Mouse (Mus musculus): ENCODE measurements around the gene Anxa5. TPM values are rescaled to one million over a fixed set of nuclear protein-coding genes. Genes with fewer than 3 reads are reported as not detected.

Anxa5 gene
- total RNA-seq, 1 experiment = 131 TPM

DNA sequence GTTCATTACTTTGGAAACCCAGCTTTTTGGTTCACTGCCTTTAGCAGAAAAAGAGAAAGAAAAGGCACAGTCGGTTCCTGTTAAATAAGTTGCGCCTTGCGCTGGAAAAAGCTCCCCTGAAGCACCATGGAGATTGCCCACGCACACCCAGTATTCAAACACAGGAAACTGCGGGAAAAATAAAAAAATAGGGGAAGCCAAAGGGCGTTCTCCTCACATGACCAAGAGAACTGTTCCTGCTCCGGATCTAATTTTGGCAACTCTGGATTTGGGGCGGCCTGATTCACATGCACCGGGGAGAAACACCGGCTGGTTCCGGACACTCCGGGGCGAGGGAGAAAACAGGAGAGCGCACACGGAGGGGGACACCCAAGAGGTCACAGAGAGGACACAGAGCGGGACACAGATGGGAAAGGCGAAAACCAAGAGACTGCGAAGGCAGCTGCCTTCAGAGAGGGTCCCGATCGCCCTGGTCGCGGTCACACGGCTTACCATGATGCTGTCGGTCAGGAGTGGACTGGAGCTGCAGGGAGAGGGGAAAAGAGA is 683 bp downstream of the Anxa5 start:
- peak overlapping the region; percentile 21; the same call in 1 of the 2 replicates for H3K9ac ChIP-seq (ENCODE audit: insufficient read depth, low read depth, low read length, poor library complexity, severe bottlenecking)
- in situ Hi-C loops (cut with MboI; ENCODE audit: low sequenced_read_pairs in 2 of 2, unreplicated experiment in 2 of 2) = no loop called here
- peak overlapping the region; percentile 69 to 72 for H3K4me3 ChIP-seq (ENCODE audit: insufficient read depth in 1 of 2, low read depth in 1 of 2, low read length in 2 of 2, poor library complexity in 1 of 2, severe bottlenecking in 1 of 2)
- no peak for TF ChIP-seq ZNF384 (IDR thresholded peaks at IDR 0.05; ENCODE audit: low read depth, low read length)
- TF ChIP-seq MAFK (IDR thresholded peaks at IDR 0.05; ENCODE audit: insufficient read depth, low read depth, low read length) = no peak
- no peak for TF ChIP-seq HCFC1 (IDR thresholded peaks at IDR 0.05; ENCODE audit: borderline replicate concordance, insufficient read depth, low read length)
- TF ChIP-seq CHD2 (IDR thresholded peaks at IDR 0.05; ENCODE audit: low read depth, low read length) = no peak
- TF ChIP-seq ZC3H11A (IDR thresholded peaks at IDR 0.05; ENCODE audit: borderline replicate concordance, low read depth, low read length) = no peak
- DNase-seq (ENCODE audit: low read depth, low spot score) = no peak
- H3K4me1 ChIP-seq (ENCODE audit: control insufficient read depth in 2 of 2, insufficient read depth in 2 of 2, low read length in 2 of 2, poor library complexity in 1 of 2) = peaks cover 0 to 6% of the 10 kb centered on the region in 2 experiments; a peak in 2 of 4 replicates
- no peaks in the 10 kb centered on the region for H3K36me3 ChIP-seq (ENCODE audit: control insufficient read depth, insufficient read depth, low read length, poor library complexity, severe bottlenecking)
- H3K9me3 ChIP-seq (ENCODE audit: control insufficient read depth, insufficient read depth, low read depth, low read length) = no peaks in the 10 kb centered on the region
- H3K27ac ChIP-seq (ENCODE audit: insufficient read depth, low read depth, low read length, poor library complexity, severe bottlenecking) = no peak overlapping the region

GRCm38 (mm10) chr3:36474421-36474820 is 1.3 kb downstream of the Anxa5 start:
- no peak overlapping the region for H3K9ac ChIP-seq (ENCODE audit: insufficient read depth, low read depth, low read length, poor library complexity, severe bottlenecking)
- in situ Hi-C loops (cut with MboI; ENCODE audit: low sequenced_read_pairs in 2 of 2, unreplicated experiment in 2 of 2) = no loop called here

DNA sequence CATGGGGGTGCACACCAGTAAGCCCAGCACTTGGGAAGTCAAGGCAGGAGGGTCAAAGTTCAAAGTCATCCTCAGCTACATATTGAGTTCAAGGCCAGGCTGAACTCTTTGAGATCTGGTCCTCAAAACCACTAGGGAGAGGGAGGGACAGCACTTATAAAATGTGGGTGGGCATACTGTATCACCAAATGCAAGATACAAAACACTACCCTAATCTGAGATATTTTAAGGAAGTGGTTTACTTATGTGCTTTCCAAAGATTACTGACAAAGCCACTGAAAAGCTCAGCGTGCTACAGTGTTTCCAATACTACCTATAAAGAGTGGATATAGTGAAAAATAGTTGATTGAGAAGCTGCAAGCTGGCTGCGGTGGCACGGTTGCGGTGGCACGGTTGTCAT is 2.5 kb downstream of the Anxa5 start:
- DNase-seq (ENCODE audit: low read depth, low spot score) = no peak
- no peaks in the 10 kb centered on the region for H3K9me3 ChIP-seq (ENCODE audit: control insufficient read depth, insufficient read depth, low read depth, low read length)
- no peak overlapping the region for H3K4me3 ChIP-seq (ENCODE audit: insufficient read depth in 1 of 2, low read depth in 1 of 2, low read length in 2 of 2, poor library complexity in 1 of 2, severe bottlenecking in 1 of 2)
- TF ChIP-seq ZC3H11A (IDR thresholded peaks at IDR 0.05; ENCODE audit: borderline replicate concordance, low read depth, low read length) (no peak), ZNF384 (IDR thresholded peaks at IDR 0.05; ENCODE audit: low read depth, low read length) (no peak), CHD2 (IDR thresholded peaks at IDR 0.05; ENCODE audit: low read depth, low read length) (no peak), MAFK (IDR thresholded peaks at IDR 0.05; ENCODE audit: insufficient read depth, low read depth, low read length) (no peak), HCFC1 (IDR thresholded peaks at IDR 0.05; ENCODE audit: borderline replicate concordance, insufficient read depth, low read length) (no peak)
- in situ Hi-C loops (cut with MboI; ENCODE audit: low sequenced_read_pairs in 2 of 2, unreplicated experiment in 2 of 2) = no loop called here
- H3K27ac ChIP-seq (ENCODE audit: insufficient read depth, low read depth, low read length, poor library complexity, severe bottlenecking) = no peak overlapping the region
- H3K9ac ChIP-seq (ENCODE audit: insufficient read depth, low read depth, low read length, poor library complexity, severe bottlenecking) = no peak overlapping the region
- H3K36me3 ChIP-seq (ENCODE audit: control insufficient read depth, insufficient read depth, low read length, poor library complexity, severe bottlenecking) = no peaks in the 10 kb centered on the region
- peaks cover 0 to 6% of the 10 kb centered on the region in 2 experiments; a peak in 2 of 4 replicates for H3K4me1 ChIP-seq (ENCODE audit: control insufficient read depth in 2 of 2, insufficient read depth in 2 of 2, low read length in 2 of 2, poor library complexity in 1 of 2)

More at GRCm38 (mm10) chr3:36474421-36474820, 1.3 kb downstream of the Anxa5 start:
- TF ChIP-seq HCFC1 (IDR thresholded peaks at IDR 0.05; ENCODE audit: borderline replicate concordance, insufficient read depth, low read length) = no peak
- no peak for TF ChIP-seq CHD2 (IDR thresholded peaks at IDR 0.05; ENCODE audit: low read depth, low read length)
- no peak for TF ChIP-seq ZNF384 (IDR thresholded peaks at IDR 0.05; ENCODE audit: low read depth, low read length)
- TF ChIP-seq ZC3H11A (IDR thresholded peaks at IDR 0.05; ENCODE audit: borderline replicate concordance, low read depth, low read length) = no peak
- no peak for TF ChIP-seq MAFK (IDR thresholded peaks at IDR 0.05; ENCODE audit: insufficient read depth, low read depth, low read length)
- Histone ChIP-seq H3K4me3 (ENCODE audit: insufficient read depth in 1 of 2, low read depth in 1 of 2, low read length in 2 of 2, poor library complexity in 1 of 2, severe bottlenecking in 1 of 2) (no peak overlapping the region), H3K4me1 (ENCODE audit: control insufficient read depth in 2 of 2, insufficient read depth in 2 of 2, low read length in 2 of 2, poor library complexity in 1 of 2) (peaks cover 0 to 6% of the 10 kb centered on the region in 2 experiments; a peak in 2 of 4 replicates), H3K36me3 (ENCODE audit: control insufficient read depth, insufficient read depth, low read length, poor library complexity, severe bottlenecking) (no peaks in the 10 kb centered on the region), H3K27ac (ENCODE audit: insufficient read depth, low read depth, low read length, poor library complexity, severe bottlenecking) (no peak overlapping the region), H3K9me3 (ENCODE audit: control insufficient read depth, insufficient read depth, low read depth, low read length) (no peaks in the 10 kb centered on the region)
- DNase-seq (ENCODE audit: low read depth, low spot score) = no peak

DNA sequence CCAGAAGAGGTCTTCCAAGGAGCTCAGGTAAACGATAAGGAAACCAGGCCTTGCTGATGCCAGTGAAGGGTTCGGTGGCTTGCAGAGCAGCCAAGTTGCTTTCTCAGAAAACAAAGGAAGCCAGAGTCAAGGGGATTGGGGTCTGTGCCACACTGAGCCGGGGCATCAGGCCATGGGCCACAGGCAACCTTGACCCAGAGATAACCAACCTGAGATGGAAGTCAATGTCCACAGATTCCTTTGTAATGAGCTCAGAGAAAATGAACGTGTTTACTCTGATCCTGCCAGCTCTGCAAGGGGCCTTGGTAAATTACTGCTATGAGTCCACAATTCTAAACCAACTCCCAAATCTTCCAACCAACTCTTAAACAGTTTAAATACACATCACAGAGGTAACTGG is 3.8 kb downstream of the Anxa5 start:
- no peaks in the 10 kb centered on the region for H3K9me3 ChIP-seq (ENCODE audit: control insufficient read depth, insufficient read depth, low read depth, low read length)
- peaks cover 0 to 6% of the 10 kb centered on the region in 2 experiments; a peak in 2 of 4 replicates for H3K4me1 ChIP-seq (ENCODE audit: control insufficient read depth in 2 of 2, insufficient read depth in 2 of 2, low read length in 2 of 2, poor library complexity in 1 of 2)
- H3K4me3 ChIP-seq (ENCODE audit: insufficient read depth in 1 of 2, low read depth in 1 of 2, low read length in 2 of 2, poor library complexity in 1 of 2, severe bottlenecking in 1 of 2) = no peak overlapping the region
- H3K36me3 ChIP-seq (ENCODE audit: control insufficient read depth, insufficient read depth, low read length, poor library complexity, severe bottlenecking) = no peaks in the 10 kb centered on the region
- TF ChIP-seq ZNF384 (IDR thresholded peaks at IDR 0.05; ENCODE audit: low read depth, low read length) (no peak), HCFC1 (IDR thresholded peaks at IDR 0.05; ENCODE audit: borderline replicate concordance, insufficient read depth, low read length) (no peak)
- H3K9ac ChIP-seq (ENCODE audit: insufficient read depth, low read depth, low read length, poor library complexity, severe bottlenecking) = no peak overlapping the region
- DNase-seq (ENCODE audit: low read depth, low spot score) = no peak
- no peak overlapping the region for H3K27ac ChIP-seq (ENCODE audit: insufficient read depth, low read depth, low read length, poor library complexity, severe bottlenecking)
- in situ Hi-C loops (cut with MboI; ENCODE audit: low sequenced_read_pairs in 2 of 2, unreplicated experiment in 2 of 2) = no loop called here

DNA sequence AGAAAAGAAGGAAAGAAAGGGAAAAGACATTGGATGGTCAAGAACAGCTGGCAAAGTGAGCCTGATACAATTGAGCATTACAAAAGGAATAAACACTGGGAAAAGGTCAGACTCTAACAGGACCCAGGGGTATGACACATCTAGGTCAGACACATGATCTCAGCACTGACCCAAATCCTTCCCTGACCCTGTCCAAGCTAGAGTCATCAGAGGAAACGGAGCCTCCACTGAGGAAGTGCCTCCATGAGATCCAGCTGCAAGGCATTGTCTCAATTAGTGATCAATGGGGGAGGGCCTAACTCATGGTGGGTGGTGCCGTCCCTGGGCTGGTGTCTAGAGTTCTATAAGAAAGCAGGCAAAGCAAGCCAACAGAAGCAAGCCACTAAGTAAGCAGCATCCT is 6.8 kb downstream of the Anxa5 start:
- no peak overlapping the region for H3K9ac ChIP-seq (ENCODE audit: insufficient read depth, low read depth, low read length, poor library complexity, severe bottlenecking)
- TF ChIP-seq CHD2 (IDR thresholded peaks at IDR 0.05; ENCODE audit: low read depth, low read length) = no peak
- TF ChIP-seq ZNF384 (IDR thresholded peaks at IDR 0.05; ENCODE audit: low read depth, low read length) = no peak
- TF ChIP-seq ZC3H11A (IDR thresholded peaks at IDR 0.05; ENCODE audit: borderline replicate concordance, low read depth, low read length) = no peak
- TF ChIP-seq MAFK (IDR thresholded peaks at IDR 0.05; ENCODE audit: insufficient read depth, low read depth, low read length) = no peak
- no peak for TF ChIP-seq HCFC1 (IDR thresholded peaks at IDR 0.05; ENCODE audit: borderline replicate concordance, insufficient read depth, low read length)
- H3K36me3 ChIP-seq (ENCODE audit: control insufficient read depth, insufficient read depth, low read length, poor library complexity, severe bottlenecking) = no peaks in the 10 kb centered on the region
- in situ Hi-C loops (cut with MboI; ENCODE audit: low sequenced_read_pairs in 2 of 2, unreplicated experiment in 2 of 2) = no loop called here
- DNase-seq (ENCODE audit: low read depth, low spot score) = no peak
- H3K27ac ChIP-seq (ENCODE audit: insufficient read depth, low read depth, low read length, poor library complexity, severe bottlenecking) = no peak overlapping the region
- H3K4me1 ChIP-seq (ENCODE audit: control insufficient read depth in 2 of 2, insufficient read depth in 2 of 2, low read length in 2 of 2, poor library complexity in 1 of 2) = peaks cover 2 to 4% of the 10 kb centered on the region in 2 experiments; a peak in 2 of 4 replicates
- H3K9me3 ChIP-seq (ENCODE audit: control insufficient read depth, insufficient read depth, low read depth, low read length) = no peaks in the 10 kb centered on the region
- no peak overlapping the region for H3K4me3 ChIP-seq (ENCODE audit: insufficient read depth in 1 of 2, low read depth in 1 of 2, low read length in 2 of 2, poor library complexity in 1 of 2, severe bottlenecking in 1 of 2)

All from ES-E14 (cell line).